Mouse (Mus musculus) embryonic fibroblast, embryonic 13.5 days (primary cell): ENCODE data around the gene Insl3.

Experiments
- CTCF ChIP-seq: IDR thresholded peaks from 2 replicates; pipeline ENCODE4 v1.5.1; 2011; ENCODE audit warnings: mild to moderate bottlenecking, control low read depth, low read length, moderate library complexity, borderline replicate concordance; ENCODE audit not compliant: insufficient read depth
- POLR2A ChIP-seq: IDR thresholded peaks from 2 replicates; pipeline ENCODE4 v1.6.1; 2011; ENCODE audit warnings: low read depth, mild to moderate bottlenecking, control low read depth, low read length, moderate library complexity

- no peak for TF ChIP-seq POLR2A
- no peak for TF ChIP-seq CTCF
Measured at GRCm38 (mm10) chr8:71678216-71678615, 10.8 kb upstream of the Insl3 start.
